Mouse (Mus musculus) heart, embryonic 11.5 days (tissue): ENCODE results near the gene Gpank1. TPM values are rescaled to one million over a fixed set of nuclear protein-coding genes. Genes with fewer than 3 reads are reported as not detected.

Experiments
- ATAC-seq: fragments of 200-750 bp; cut with Nextera tagmentation; replicated peaks from 2 replicates; pipeline ENCODE4 v1.8.0; 2017; ENCODE audit warnings: moderate library complexity; ENCODE audit not compliant: insufficient number of reproducible peaks, low FRiP score, low TSS enrichment
- H3K27ac ChIP-seq: fragments of 300-500 bp; sonication (generic); 2 replicates; pipeline ENCODE4 v1.5.1; 2014; ENCODE audit warnings: mild to moderate bottlenecking, low read depth, low read length
- H3K27me3 ChIP-seq: fragments of 300-500 bp; sonication (generic); 2 replicates; pipeline ENCODE4 v1.6.1; 2014; ENCODE audit warnings: mild to moderate bottlenecking, low read length, mixed read lengths; ENCODE audit not compliant: control insufficient read depth, insufficient read depth
- H3K36me3 ChIP-seq: fragments of 300-500 bp; sonication (generic); 2 replicates; pipeline ENCODE4 v1.6.1; 2014; ENCODE audit warnings: mild to moderate bottlenecking, low read length, moderate library complexity, mixed read lengths; ENCODE audit not compliant: control insufficient read depth, insufficient read depth
- H3K4me1 ChIP-seq: fragments of 300-500 bp; sonication (generic); 2 replicates; pipeline ENCODE4 v1.6.1; 2014; ENCODE audit warnings: low read length; ENCODE audit not compliant: control insufficient read depth, insufficient read depth
- H3K4me2 ChIP-seq: fragments of 300-500 bp; sonication (generic); 2 replicates; pipeline ENCODE4 v1.6.1; 2014; ENCODE audit warnings: mild to moderate bottlenecking, moderate library complexity
- H3K4me3 ChIP-seq: fragments of 300-500 bp; sonication (generic); 2 replicates; pipeline ENCODE4 v1.5.1; 2014; ENCODE audit warnings: low read depth, low read length
- H3K9ac ChIP-seq: fragments of 300-500 bp; sonication (generic); 2 replicates; pipeline ENCODE4 v1.6.1; 2014; ENCODE audit warnings: mild to moderate bottlenecking, low read depth, low read length, moderate library complexity
- H3K9me3 ChIP-seq: fragments of 300-500 bp; sonication (generic); replicated peaks from 2 replicates; pipeline ENCODE4 v1.6.1; 2016; ENCODE audit warnings: low read length; ENCODE audit not compliant: control insufficient read depth
- WGBS: fragments of 180-500 bp; shearing (Covaris S2); extraction: QIAGEN DNeasy Blood & Tissue Kit; methylation state at CpG from one replicate; pipeline ENCODE4 v1.1.7; 2014; ENCODE audit not compliant: insufficient replicate concordance; 5-methylcytosine and 5-hydroxymethylcytosine counted together
- polyA plus RNA-seq: library from polyadenylated mRNA; unstranded; fragments of >200 nt; fragmentation: Nextera tagmentation; extraction: Ambion mirVana; gene quantifications from 2 replicates; pipeline ENCODE4 v1.2.1, GENCODE M21; 2014

Gpank1 gene
- polyA plus RNA-seq, 1 experiment from 2014 or later, result 15.7 TPM

DNA sequence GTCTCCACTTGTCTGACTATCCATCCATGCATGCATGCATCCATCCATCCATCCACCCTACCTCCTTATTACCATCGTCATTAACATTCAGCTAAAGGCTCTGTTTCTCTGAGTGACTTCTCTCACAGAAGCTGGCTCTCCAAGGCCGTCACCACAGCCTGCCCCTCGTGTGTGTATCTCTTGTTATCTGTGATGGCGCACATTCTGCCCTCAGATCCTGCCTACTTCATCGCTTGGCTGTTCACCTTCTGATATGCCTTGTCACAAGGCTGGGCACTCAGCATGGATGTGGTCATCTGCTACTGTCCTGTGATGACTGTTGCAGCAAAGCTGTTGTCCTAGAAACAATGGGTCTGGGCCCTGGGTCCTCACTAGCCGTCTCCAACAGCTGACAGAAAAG lies 16.5 kb upstream of the Gpank1 start:
- no peak for ATAC-seq
- Histone ChIP-seq H3K9ac (no peak overlapping the region), H3K9me3 (no peaks in the 10 kb centered on the region), H3K36me3 (peaks cover 13% of the 10 kb centered on the region), H3K4me2 (no peak overlapping the region), H3K27me3 (no peaks in the 10 kb centered on the region), H3K4me3 (no peak overlapping the region), H3K4me1 (peaks cover 10% of the 10 kb centered on the region), H3K27ac (no peak overlapping the region)
- WGBS, result 53% methylated on average over 6 of the region's 6 CpGs

DNA sequence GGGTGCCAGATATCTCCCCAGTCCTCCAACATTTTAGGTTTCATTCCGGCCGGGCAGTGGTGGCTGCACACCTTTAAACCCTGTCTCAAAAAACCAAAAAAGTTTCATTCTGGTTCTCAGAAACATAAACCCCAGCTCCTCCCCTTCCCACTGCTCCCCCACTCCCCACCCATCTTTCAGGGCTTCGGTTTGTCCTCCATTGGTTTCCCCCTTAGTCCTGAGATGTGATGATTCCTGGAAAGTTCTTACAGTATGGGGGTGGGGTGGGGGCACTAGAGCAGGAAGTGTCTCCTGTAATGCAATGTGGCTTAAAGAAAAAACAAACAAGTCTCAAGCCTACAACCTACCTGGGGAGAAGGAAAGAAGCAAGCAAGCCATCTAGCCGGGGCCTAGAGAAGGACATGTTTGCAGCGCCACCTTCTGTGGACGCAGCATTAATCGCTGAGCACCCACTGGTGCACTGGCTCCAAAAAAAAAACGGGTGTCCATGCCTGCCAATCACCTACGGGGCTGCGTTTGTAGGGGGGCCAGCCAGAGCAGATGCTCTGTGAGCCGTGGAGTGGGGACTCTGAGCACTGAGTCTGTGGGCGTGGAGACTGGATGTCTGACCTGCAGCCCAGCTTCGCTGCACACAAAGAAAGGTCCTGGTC lies 15.4 kb upstream of the Gpank1 start:
- H3K27ac ChIP-seq, result no peak overlapping the region
- H3K36me3 ChIP-seq, result peaks cover 10% of the 10 kb centered on the region; the same call in 1 of the 2 replicates
- H3K9ac ChIP-seq, result no peak overlapping the region
- ATAC-seq, result no peak
- H3K4me1 ChIP-seq, result peaks cover 12% of the 10 kb centered on the region
- 25% methylated on average over 13 of the region's 13 CpGs for whole genome bisulfite sequencing
- H3K9me3 ChIP-seq, result no peaks in the 10 kb centered on the region
- no peak overlapping the region for H3K4me2 ChIP-seq
- no peak overlapping the region for H3K4me3 ChIP-seq
- no peaks in the 10 kb centered on the region for H3K27me3 ChIP-seq

DNA sequence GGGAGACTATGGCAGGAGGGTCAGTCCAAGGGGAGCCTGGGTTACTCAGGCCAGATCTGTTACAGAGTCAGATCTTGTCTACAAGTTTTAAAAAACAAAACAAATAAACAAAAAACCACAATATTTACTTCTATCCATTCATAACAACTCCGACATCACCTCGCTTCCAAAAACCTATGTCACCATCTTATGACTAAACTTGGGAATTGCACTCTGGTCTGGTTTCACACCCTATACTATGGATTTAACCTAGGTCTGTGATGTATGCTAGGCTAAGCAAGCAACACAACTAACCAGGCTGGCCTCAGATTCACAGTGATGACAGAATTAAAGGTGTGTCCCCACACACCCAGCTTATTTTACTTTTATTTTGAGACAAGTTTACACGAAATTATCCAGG lies 14.7 kb upstream of the Gpank1 start:
- peaks cover 6% of the 10 kb centered on the region; the same call in 1 of the 2 replicates for H3K36me3 ChIP-seq
- H3K4me2 ChIP-seq, result no peak overlapping the region
- H3K4me1 ChIP-seq, result peaks cover 13% of the 10 kb centered on the region
- no peaks in the 10 kb centered on the region for H3K27me3 ChIP-seq
- no peak for ATAC-seq
- H3K27ac ChIP-seq, result no peak overlapping the region
- no peak overlapping the region for H3K9ac ChIP-seq
- no peak overlapping the region for H3K4me3 ChIP-seq
- no peaks in the 10 kb centered on the region for H3K9me3 ChIP-seq
- WGBS, result 68% methylated on average over 3 of the region's 3 CpGs

DNA sequence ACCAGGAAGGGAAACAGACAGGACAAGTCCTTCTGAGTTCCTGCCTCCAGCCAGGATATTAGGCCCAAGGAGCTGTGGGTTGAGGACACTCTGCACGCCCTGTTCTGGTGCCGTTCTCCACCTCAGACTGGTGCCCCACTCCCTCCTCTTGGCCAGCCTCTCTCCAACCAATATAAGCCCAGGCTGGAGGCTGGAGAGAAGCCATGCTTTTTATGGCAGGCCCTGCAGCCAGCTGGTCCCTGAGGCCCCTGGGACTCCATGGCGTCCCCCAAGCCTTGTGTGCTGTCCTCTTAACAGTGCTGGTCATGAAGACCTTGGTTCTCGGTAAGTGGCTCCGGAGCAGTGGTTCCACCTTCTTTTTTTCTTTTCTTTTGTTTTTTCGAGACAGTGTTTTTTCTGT lies 13.2 kb upstream of the Gpank1 start, which contains the start of gene Ly6g5c:
Ly6g5c (plus strand) TSS at position 183 of the 400 bp plus-strand sequence.
- no peak within 1 kb of the TSS for H3K9ac ChIP-seq
- no peaks in the 10 kb centered on the region for H3K36me3 ChIP-seq
- no peak within 1 kb of the TSS for H3K27ac ChIP-seq
- no peaks in the 10 kb centered on the region for H3K27me3 ChIP-seq
- H3K9me3 ChIP-seq, result no peaks in the 10 kb centered on the region
- H3K4me3 ChIP-seq, result no peak within 1 kb of the TSS
- WGBS, result 77% methylated on average over 6 of the region's 6 CpGs
- peaks cover 5% of the 10 kb centered on the region; the same call in 1 of the 2 replicates for H3K4me1 ChIP-seq
- no peak for ATAC-seq
- no peak within 1 kb of the TSS for H3K4me2 ChIP-seq

DNA sequence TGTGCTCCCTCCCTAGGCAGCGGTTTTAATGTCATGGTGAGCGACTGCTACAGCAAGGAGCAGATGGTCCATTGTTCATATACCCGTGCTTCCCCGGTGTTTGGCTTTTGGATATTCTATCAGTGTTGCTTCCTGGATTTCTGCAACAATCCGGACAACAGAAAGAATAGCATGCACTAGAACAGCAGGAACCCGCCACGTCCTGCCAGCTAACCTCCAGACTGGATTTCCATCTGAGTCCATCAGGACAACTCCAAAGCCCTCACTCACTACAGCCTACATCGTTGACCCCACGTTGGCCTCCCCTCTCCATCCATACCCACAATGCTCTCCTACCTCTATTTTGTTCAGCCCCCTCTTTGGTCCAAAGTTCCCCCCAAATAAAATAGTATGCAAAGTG lies 9.5 kb upstream of the Gpank1 start:
- H3K9me3 ChIP-seq, result no peaks in the 10 kb centered on the region
- 55% methylated on average over 9 of the region's 9 CpGs for WGBS
- H3K27ac ChIP-seq, result peak overlapping the region; percentile 41; the same call in 1 of the 2 replicates
- H3K4me1 ChIP-seq, result 0 out of 2 replicates have a peak, but pooled peaks cover 3% of the 10 kb centered on the region
- H3K4me2 ChIP-seq, result peak overlapping the region; percentile 19
- no peak overlapping the region for H3K4me3 ChIP-seq
- ATAC-seq, result no peak
- 0 out of 2 replicates have a peak, but pooled peaks cover 6% of the 10 kb centered on the region for H3K36me3 ChIP-seq
- no peaks in the 10 kb centered on the region for H3K27me3 ChIP-seq
- no peak overlapping the region for H3K9ac ChIP-seq

DNA sequence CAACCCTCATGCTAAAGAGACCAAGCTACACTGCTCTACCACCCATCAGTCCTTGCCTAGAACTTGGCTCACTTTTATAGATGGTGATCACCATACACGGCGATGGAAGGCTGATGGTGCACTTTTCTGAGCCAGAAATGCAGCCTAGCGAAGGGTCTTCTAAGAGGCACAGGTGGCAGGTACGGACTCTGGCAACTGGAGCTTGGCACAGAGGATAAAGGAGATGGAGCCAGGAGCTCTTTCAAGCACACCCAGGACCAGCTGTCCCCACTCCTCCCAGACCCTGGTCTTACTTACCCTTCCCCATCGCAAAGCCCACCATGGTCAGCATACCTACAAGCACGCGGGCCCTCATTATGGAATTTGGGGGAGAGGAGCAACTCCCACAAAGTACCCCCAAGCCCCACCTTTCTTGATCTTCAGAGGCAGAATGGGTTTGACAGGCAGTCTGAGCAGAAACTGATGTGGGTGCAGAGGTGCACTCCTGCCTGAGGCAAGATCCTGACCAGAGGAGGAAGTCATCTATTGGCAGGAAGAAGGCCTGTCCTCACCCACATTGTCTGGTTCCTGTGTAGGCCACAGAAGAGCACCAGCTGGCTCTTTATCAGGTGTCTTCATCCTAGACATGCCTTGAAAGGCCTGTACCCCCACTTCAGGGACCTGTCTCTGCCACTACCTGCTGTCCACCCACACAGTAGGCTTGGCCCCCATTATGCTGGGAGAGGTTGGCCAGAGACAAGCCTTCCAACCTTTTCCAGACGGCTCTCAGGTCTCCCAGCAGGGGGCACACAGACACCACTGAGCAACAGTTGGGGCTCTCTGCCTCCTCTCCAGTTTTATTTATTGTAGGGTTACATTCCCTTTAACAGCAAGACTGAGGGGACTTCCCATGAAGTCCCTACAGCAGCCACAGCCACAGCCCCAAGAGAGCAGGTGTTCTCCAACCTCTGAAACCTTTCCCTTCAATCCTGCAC lies 5.9 kb upstream of the Gpank1 start, which contains the start of gene Ly6g5b:
Ly6g5b (minus strand) TSS at position 383 of the 974 bp plus-strand sequence.
- no peak for ATAC-seq
- WGBS, result 81% methylated on average over 8 of the region's 8 CpGs
- H3K9me3 ChIP-seq, result no peaks in the 10 kb centered on the region

DNA sequence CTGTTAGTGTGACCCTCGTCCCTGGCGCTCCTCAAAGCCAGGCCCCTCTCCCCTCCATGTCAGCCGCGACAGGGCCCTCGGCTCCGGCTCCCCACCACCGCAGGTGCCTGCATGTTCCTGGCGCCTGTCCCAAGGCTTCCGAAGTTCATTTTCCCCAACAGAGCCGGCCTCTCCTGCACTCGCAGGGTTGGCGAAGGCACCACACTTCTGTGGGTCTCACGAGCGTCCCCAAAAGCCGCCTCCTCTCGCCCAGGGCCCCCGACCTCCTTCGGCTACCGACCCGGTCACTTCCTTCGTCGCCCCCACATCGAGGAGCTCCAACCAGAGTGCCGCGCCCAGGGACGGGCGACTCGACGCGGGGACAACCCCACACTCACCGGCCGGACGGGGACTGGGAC lies 511 bp upstream of the Gpank1 start:
- Histone ChIP-seq H3K27me3 (no peaks in the 10 kb centered on the region), H3K36me3 (peaks cover 15% of the 10 kb centered on the region), H3K9me3 (no peaks in the 10 kb centered on the region), H3K27ac (peak overlapping the region; percentile 55; the same call in 1 of the 2 replicates), H3K4me3 (peak overlapping the region; percentile 91), H3K4me2 (peak overlapping the region; percentile 98), H3K4me1 (peaks cover 13% of the 10 kb centered on the region), H3K9ac (peak overlapping the region; percentile 89)
- 0 out of 2 replicates have a peak, but pooled peaks have one; percentile 3 for ATAC-seq
- WGBS, result under 1% methylated on average over 33 of the region's 33 CpGs

More for the DNA sequence above, 5.9 kb upstream of the Gpank1 start, which contains the start of gene Ly6g5b:
- Histone ChIP-seq H3K9ac (no peak within 1 kb of the TSS), H3K27me3 (no peaks in the 10 kb centered on the region), H3K4me2 (no peak within 1 kb of the TSS), H3K36me3 (peaks cover 18% of the 10 kb centered on the region), H3K4me3 (no peak within 1 kb of the TSS), H3K4me1 (peaks cover 8% of the 10 kb centered on the region; the same call in 1 of the 2 replicates), H3K27ac (no peak within 1 kb of the TSS)

DNA sequence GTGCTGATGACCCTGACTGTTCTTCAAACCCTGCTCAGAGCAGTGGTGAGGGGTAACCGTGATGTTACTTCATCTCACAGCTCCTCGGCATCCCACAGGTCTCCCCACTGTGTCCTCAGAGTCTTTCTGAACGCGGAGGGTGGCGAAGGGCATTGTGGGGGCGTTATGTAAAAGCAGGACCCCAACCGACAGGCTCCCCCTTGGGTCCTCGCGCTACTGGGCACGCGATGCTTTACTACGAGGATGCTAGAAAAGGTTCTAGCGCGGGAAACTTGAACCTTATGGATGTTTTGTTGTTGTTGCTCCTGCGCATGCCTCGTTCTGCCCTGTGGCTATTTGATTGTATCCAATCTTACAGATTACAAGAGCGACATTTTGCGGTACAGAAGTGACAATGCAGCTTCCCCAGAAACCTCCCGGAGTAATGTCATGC lies 632 bp downstream of the Gpank1 start, which contains the start of gene Csnk2b:
Csnk2b (minus strand) TSS at position 183 of the 433 bp plus-strand sequence.
- under 1% methylated on average over 19 of the region's 19 CpGs for WGBS
- H3K4me3 ChIP-seq, result peak within 1 kb of the TSS; percentile 91
- H3K27me3 ChIP-seq, result no peaks in the 10 kb centered on the region

More for the DNA sequence above, 632 bp downstream of the Gpank1 start, which contains the start of gene Csnk2b:
- ATAC-seq, result no peak
- Histone ChIP-seq H3K9me3 (no peaks in the 10 kb centered on the region), H3K4me1 (peaks cover 15% of the 10 kb centered on the region), H3K36me3 (peaks cover 13% of the 10 kb centered on the region), H3K4me2 (peak within 1 kb of the TSS; percentile 98), H3K9ac (peak within 1 kb of the TSS; percentile 89), H3K27ac (peak within 1 kb of the TSS; percentile 84)
